Mouse (Mus musculus) myocyte (in vitro differentiated cells): ENCODE results near the gene Timp2.

Experiments used
- CEBPB ChIP-seq: IDR thresholded peaks from 2 replicates; pipeline ENCODE4 v1.6.1; 2011; ENCODE audit warnings: mild to moderate bottlenecking, moderate library complexity; ENCODE audit not compliant: poor library complexity, insufficient read depth, severe bottlenecking
- E2F4 ChIP-seq: IDR thresholded peaks from one replicate; pipeline ENCODE4 v1.6.1; 2011; ENCODE audit warnings: mild to moderate bottlenecking, control low read depth, moderate library complexity; ENCODE audit not compliant: insufficient read depth
- MAX ChIP-seq: IDR thresholded peaks from one replicate; pipeline ENCODE4 v1.6.1; 2011; ENCODE audit warnings: low read depth, mild to moderate bottlenecking, control low read depth
- MYOD1 ChIP-seq, 3 experiments: IDR thresholded peaks; one replicate each; pipeline ENCODE4 v1.6.1; 2011; ENCODE audit warnings: control low read depth in 2 of 3, low read depth in 2 of 3, mild to moderate bottlenecking in 2 of 3, moderate library complexity in 1 of 3; ENCODE audit not compliant: insufficient read length in 2 of 3, control insufficient read depth in 1 of 3
- POLR2A ChIP-seq: IDR thresholded peaks from one replicate; pipeline ENCODE4 v1.6.1; 2011; ENCODE audit warnings: low read depth, mild to moderate bottlenecking, control low read depth, moderate library complexity; ENCODE audit not compliant: insufficient read length
- POLR2AphosphoS2 ChIP-seq: IDR thresholded peaks from one replicate; pipeline ENCODE4 v1.6.1; 2011; ENCODE audit warnings: low read depth, control low read depth; ENCODE audit not compliant: insufficient read length
- REST ChIP-seq: IDR thresholded peaks from one replicate; pipeline ENCODE4 v1.6.1; 2011; ENCODE audit warnings: mild to moderate bottlenecking, control low read depth, moderate library complexity; ENCODE audit not compliant: insufficient read depth, insufficient read length
- TCF12 ChIP-seq: IDR thresholded peaks from one replicate; pipeline ENCODE4 v1.6.1; 2011; ENCODE audit warnings: mild to moderate bottlenecking, control low read depth; ENCODE audit not compliant: poor library complexity, insufficient read depth, severe bottlenecking
- USF1 ChIP-seq: IDR thresholded peaks from one replicate; pipeline ENCODE4 v1.6.1; 2011; ENCODE audit warnings: low read depth, mild to moderate bottlenecking, control low read depth, moderate library complexity

DNA sequence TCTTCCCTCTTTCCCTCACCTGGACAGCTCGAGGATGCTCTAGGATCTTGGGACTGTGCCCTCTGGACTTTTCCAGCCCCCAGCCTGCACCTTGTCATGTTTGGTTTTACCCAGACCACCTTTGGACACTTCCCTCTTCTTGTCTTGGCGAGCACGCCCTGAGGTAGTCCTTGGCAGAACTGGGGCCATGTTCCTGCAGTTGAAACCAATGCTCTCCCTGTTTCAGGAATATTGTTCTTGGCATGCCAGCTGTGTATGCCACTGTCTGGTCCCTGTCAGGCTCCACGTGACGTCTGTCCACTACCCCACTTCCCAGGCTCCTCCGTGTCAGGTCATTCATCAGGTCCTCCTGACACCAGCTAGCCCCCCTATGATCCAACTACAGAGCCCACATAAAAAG is 23.1 kb upstream of the Timp2 start:
- no peak for TF ChIP-seq USF1
- no peak for TF ChIP-seq POLR2A
- no peak for TF ChIP-seq TCF12
- no peak for TF ChIP-seq REST
- no peak for TF ChIP-seq MYOD1 (IDR thresholded peaks at IDR 0.05; ENCODE audit: control insufficient read depth in 1 of 3, insufficient read length in 2 of 3, low read depth in 2 of 3)
- TF ChIP-seq POLR2AphosphoS2 = no peak
- no peak for TF ChIP-seq MAX
- no peak for TF ChIP-seq CEBPB
- no peak for TF ChIP-seq E2F4
